Mouse (Mus musculus): ENCODE measurements at regions not wholly inside any gene's neighbourhood (a gene's known extent, or its start where the extent isn't known, plus 50 kb on each side); places are given as distances from the start of the nearest gene placed in this dataset.
A peak's percentile ranks its signal among the peaks of the same experiment; 100 is the strongest.

GRCm38 (mm10) chr12:50804391-50804790 is 155.5 kb upstream of the Prkd1 start:
- Histone ChIP-seq H3K4me3 (no peak overlapping the region), H3K9me3 (no peaks in the 10 kb centered on the region), H3K27me3 (no peaks in the 10 kb centered on the region), H3K36me3 (no peaks in the 10 kb centered on the region), H3K4me2 (no peak overlapping the region), H3K9ac (no peak overlapping the region), H3K27ac (no peak overlapping the region; the same call in 1 of the 2 replicates), H3K4me1 (no peaks in the 10 kb centered on the region)
- ATAC-seq (ENCODE audit: insufficient number of reproducible peaks, insufficient read depth, low FRiP score, low TSS enrichment, low read depth): no peak
- WGBS: 57% methylated on average over 3 of the region's 3 CpGs

- no peak overlapping the region for H3K4me3 ChIP-seq
- no peak overlapping the region for H3K4me2 ChIP-seq
- H3K9ac ChIP-seq: no peak overlapping the region
- peaks cover 7% of the 10 kb centered on the region for H3K4me1 ChIP-seq
- no peak for ATAC-seq (ENCODE audit: insufficient number of reproducible peaks, insufficient read depth, low FRiP score, low TSS enrichment, low read depth)
- H3K27me3 ChIP-seq: no peaks in the 10 kb centered on the region
- no peaks in the 10 kb centered on the region for H3K36me3 ChIP-seq
- peak overlapping the region; percentile 66; the same call in 1 of the 2 replicates for H3K27ac ChIP-seq
- no peaks in the 10 kb centered on the region for H3K9me3 ChIP-seq
- WGBS: 28% methylated on average over 8 of the region's 8 CpGs
These were observed 116.5 kb upstream of the Prkd1 start for GRCm38 (mm10) chr12:50765156-50765940.

DNA sequence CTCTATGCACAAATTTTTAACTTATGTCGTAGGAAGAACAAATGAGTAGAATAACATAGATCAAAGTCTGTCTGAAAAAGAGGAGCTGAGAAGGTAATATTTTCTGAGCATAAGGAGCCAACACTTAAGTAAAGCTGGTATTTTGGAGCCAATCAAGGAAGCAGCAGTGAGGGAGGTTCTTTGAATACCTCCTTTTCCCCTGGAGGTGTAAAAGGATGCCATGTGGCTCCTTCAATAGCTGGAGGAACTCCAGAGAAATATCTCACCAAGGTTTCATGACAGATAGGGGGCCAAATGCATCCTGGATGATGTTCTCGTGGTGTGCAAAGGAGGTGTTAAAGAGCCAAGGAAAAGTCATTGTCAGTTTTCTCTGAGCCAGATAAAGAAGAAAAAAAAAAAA is 115.6 kb upstream of the Prkd1 start:
- no peaks in the 10 kb centered on the region for H3K27me3 ChIP-seq
- H3K27ac ChIP-seq: no peak overlapping the region
- ATAC-seq (ENCODE audit: insufficient number of reproducible peaks, insufficient read depth, low FRiP score, low TSS enrichment, low read depth): no peak
- no peaks in the 10 kb centered on the region for H3K9me3 ChIP-seq
- no peak overlapping the region for H3K4me2 ChIP-seq
- H3K4me3 ChIP-seq: no peak overlapping the region
- H3K36me3 ChIP-seq: no peaks in the 10 kb centered on the region
- 58% methylated on average over 2 of the region's 2 CpGs for WGBS
- H3K9ac ChIP-seq: no peak overlapping the region
- peaks cover 7% of the 10 kb centered on the region for H3K4me1 ChIP-seq

DNA sequence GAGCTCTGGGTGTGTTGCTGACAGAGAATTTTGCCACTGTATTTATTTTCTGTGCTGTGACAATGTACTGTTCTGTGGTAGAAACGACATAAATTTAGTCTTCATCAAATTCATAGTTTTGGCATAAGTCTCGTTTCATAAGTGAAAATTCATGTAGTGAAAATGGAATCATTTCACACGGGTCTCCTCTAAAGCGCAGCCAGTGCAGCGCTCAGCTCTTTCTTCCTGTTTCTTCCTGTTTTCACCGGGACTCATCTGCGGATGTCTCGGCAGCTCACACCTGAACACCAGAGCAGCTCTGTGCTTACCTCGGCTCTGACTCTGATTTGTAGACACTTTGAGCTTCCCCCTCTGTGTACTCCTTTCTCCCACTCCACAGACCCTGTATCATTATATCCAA is 85.2 kb upstream of the Prkd1 start:
- H3K9ac ChIP-seq: no peak overlapping the region
- H3K27ac ChIP-seq: no peak overlapping the region
- no peaks in the 10 kb centered on the region for H3K36me3 ChIP-seq
- no peak for ATAC-seq (ENCODE audit: insufficient number of reproducible peaks, insufficient read depth, low FRiP score, low TSS enrichment, low read depth)
- H3K4me2 ChIP-seq: no peak overlapping the region
- H3K4me3 ChIP-seq: no peak overlapping the region
- 63% methylated on average over 9 of the region's 9 CpGs for WGBS
- H3K4me1 ChIP-seq: peaks cover 9% of the 10 kb centered on the region; the same call in 1 of the 2 replicates
- no peaks in the 10 kb centered on the region for H3K9me3 ChIP-seq
- no peaks in the 10 kb centered on the region for H3K27me3 ChIP-seq

- ATAC-seq (ENCODE audit: insufficient number of reproducible peaks, insufficient read depth, low FRiP score, low TSS enrichment, low read depth): no peak
- no peak overlapping the region for H3K4me2 ChIP-seq
- no peak overlapping the region for H3K4me3 ChIP-seq
- no peaks in the 10 kb centered on the region for H3K9me3 ChIP-seq
- no peaks in the 10 kb centered on the region for H3K27me3 ChIP-seq
- H3K9ac ChIP-seq: no peak overlapping the region
- no peaks in the 10 kb centered on the region for H3K36me3 ChIP-seq
- WGBS: 66% methylated on average over 5 of the region's 5 CpGs
- H3K27ac ChIP-seq: no peak overlapping the region
- H3K4me1 ChIP-seq: no peaks in the 10 kb centered on the region
These were observed 63.7 kb upstream of the Prkd1 start for GRCm38 (mm10) chr12:50712615-50713014.

GRCm38 (mm10) chr12:50709000-50709788 is 60.3 kb upstream of the Prkd1 start:
- no peak for ATAC-seq (ENCODE audit: insufficient number of reproducible peaks, insufficient read depth, low FRiP score, low TSS enrichment, low read depth)
- Histone ChIP-seq H3K9me3 (no peaks in the 10 kb centered on the region), H3K27ac (no peak overlapping the region), H3K4me2 (no peak overlapping the region), H3K27me3 (no peaks in the 10 kb centered on the region), H3K4me1 (no peaks in the 10 kb centered on the region), H3K36me3 (no peaks in the 10 kb centered on the region), H3K4me3 (no peak overlapping the region), H3K9ac (no peak overlapping the region)
- WGBS: 81% methylated on average over 6 of the region's 6 CpGs

- ATAC-seq (ENCODE audit: insufficient number of reproducible peaks, insufficient read depth, low FRiP score, low TSS enrichment, low read depth): no peak
- WGBS: 31% methylated on average over 5 of the region's 5 CpGs
- no peaks in the 10 kb centered on the region for H3K27me3 ChIP-seq
- peaks cover 6% of the 10 kb centered on the region; the same call in 1 of the 2 replicates for H3K4me1 ChIP-seq
- H3K9me3 ChIP-seq: no peaks in the 10 kb centered on the region
- no peak overlapping the region for H3K9ac ChIP-seq
- no peak overlapping the region for H3K4me3 ChIP-seq
- no peaks in the 10 kb centered on the region for H3K36me3 ChIP-seq
- H3K4me2 ChIP-seq: no peak overlapping the region
- no peak overlapping the region for H3K27ac ChIP-seq
These were observed 49.9 kb upstream of the Prkd1 start for GRCm38 (mm10) chr12:50698613-50699442.

Measured in embryonic facial prominence, embryonic 13.5 days (tissue).